Mouse (Mus musculus): ENCODE measurements at regions not wholly inside any gene's neighbourhood (a gene's known extent, or its start where the extent isn't known, plus 50 kb on each side); places are given as distances from the start of the nearest gene placed in this dataset.
"Not testable (repeated sequence)": the region's sequence is repeated elsewhere in the genome, so short reads cannot be mapped to it uniquely, and the experiment has no call there.

GRCm38 (mm10) chr1:98665584-98665983 is 244.7 kb downstream of the Slco6d1 start:
- DNase-seq, result no peak

- DNase-seq, result not testable (repeated sequence)
Measured at GRCm38 (mm10) chr1:98667426-98667825, 246.5 kb downstream of the Slco6d1 start.

- DNase-seq, result no peak
Measured at GRCm38 (mm10) chr1:98667887-98668286, 247.0 kb downstream of the Slco6d1 start.

GRCm38 (mm10) chr1:98668595-98668994 is 247.7 kb downstream of the Slco6d1 start:
- no peak for DNase-seq

- DNase-seq, result no peak
Measured at GRCm38 (mm10) chr1:98678686-98679085, 257.8 kb downstream of the Slco6d1 start.

GRCm38 (mm10) chr1:98713809-98714208 is 292.9 kb downstream of the Slco6d1 start:
- no peak for DNase-seq

GRCm38 (mm10) chr1:98714307-98714706 is 293.4 kb downstream of the Slco6d1 start:
- DNase-seq, result no peak

- no peak for DNase-seq
Measured at GRCm38 (mm10) chr1:98720595-98720994, 299.7 kb downstream of the Slco6d1 start.

- no peak for DNase-seq
Measured at GRCm38 (mm10) chr1:98727354-98728015, 306.6 kb downstream of the Slco6d1 start.

GRCm38 (mm10) chr1:98748886-98749285 is 328.0 kb downstream of the Slco6d1 start:
- peak; percentile 0 for DNase-seq

- DNase-seq, result no peak
Measured at GRCm38 (mm10) chr1:98788528-98788927, 367.6 kb downstream of the Slco6d1 start.

- DNase-seq, result no peak
Measured at GRCm38 (mm10) chr1:98793320-98793719, 372.4 kb downstream of the Slco6d1 start.

- DNase-seq, result no peak
Measured at GRCm38 (mm10) chr1:98812543-98812942, 391.6 kb downstream of the Slco6d1 start.

GRCm38 (mm10) chr1:98813990-98814389 is 393.1 kb downstream of the Slco6d1 start:
- no peak for DNase-seq

- no peak for DNase-seq
Measured at GRCm38 (mm10) chr1:98818076-98818475, 397.2 kb downstream of the Slco6d1 start.

- no peak for DNase-seq
Measured at GRCm38 (mm10) chr1:98860236-98860635, 439.3 kb downstream of the Slco6d1 start.

GRCm38 (mm10) chr1:98906260-98906659 is 485.3 kb downstream of the Slco6d1 start:
- DNase-seq, result no peak

- DNase-seq, result no peak
Measured at GRCm38 (mm10) chr1:98923043-98923442, 502.1 kb downstream of the Slco6d1 start.

- no peak for DNase-seq
Measured at GRCm38 (mm10) chr1:98924933-98925332, 504.0 kb downstream of the Slco6d1 start.

GRCm38 (mm10) chr1:98930926-98931325 is 510.0 kb downstream of the Slco6d1 start:
- DNase-seq, result peak; percentile 1

GRCm38 (mm10) chr1:98932239-98932638 is 511.3 kb downstream of the Slco6d1 start:
- no peak for DNase-seq

- DNase-seq, result no peak
Measured at GRCm38 (mm10) chr1:98977686-98978085, 556.8 kb downstream of the Slco6d1 start.

Measured in lung, postnatal 36 days (tissue).